Mouse (Mus musculus) embryonic fibroblast, embryonic 13.5 days (primary cell): ENCODE results near the gene Atp2c2.

Experiments
- CTCF ChIP-seq: IDR thresholded peaks from 2 replicates; pipeline ENCODE4 v1.5.1; 2011; ENCODE audit warnings: mild to moderate bottlenecking, control low read depth, low read length, moderate library complexity, borderline replicate concordance; ENCODE audit not compliant: insufficient read depth
- POLR2A ChIP-seq: IDR thresholded peaks from 2 replicates; pipeline ENCODE4 v1.6.1; 2011; ENCODE audit warnings: low read depth, mild to moderate bottlenecking, control low read depth, low read length, moderate library complexity

GRCm38 (mm10) chr8:119699549-119700134 lies at the start of gene Atp2c2:
- TF ChIP-seq CTCF (no peak), POLR2A (no peak)
